Mouse (Mus musculus) forebrain, postnatal 0 days (tissue): Measurements from ENCODE around the gene Nbea. TPM values are rescaled to one million over a fixed set of nuclear protein-coding genes. Genes with fewer than 3 reads are reported as not detected.
A peak's percentile ranks its signal among the peaks of the same experiment; 100 is the strongest.

Experiments used
- ATAC-seq: fragments of 200-750 bp; cut with Nextera tagmentation; 2 replicates; pipeline ENCODE4 v1.8.0; 2017; ENCODE audit warnings: mild to moderate bottlenecking, moderate library complexity
- DNase-seq: peaks from one replicate; pipeline ENCODE4 v3.0.0-alpha.2; 2015
- H3K27ac ChIP-seq: fragments of 300-500 bp; sonication (generic); 2 replicates; pipeline ENCODE4 v1.5.1; 2014; ENCODE audit warnings: low read depth, mild to moderate bottlenecking, antibody characterized with exemption, low read length, moderate library complexity, mixed read lengths
- H3K27me3 ChIP-seq: fragments of 300-500 bp; sonication (generic); 2 replicates; pipeline ENCODE4 v1.6.1; 2014; ENCODE audit warnings: mild to moderate bottlenecking, low read length, mixed read lengths; ENCODE audit not compliant: insufficient read depth
- H3K36me3 ChIP-seq: fragments of 300-500 bp; sonication (generic); 2 replicates; pipeline ENCODE4 v1.6.1; 2014; ENCODE audit warnings: mild to moderate bottlenecking, moderate library complexity; ENCODE audit not compliant: insufficient read depth
- H3K4me1 ChIP-seq: fragments of 300-500 bp; sonication (generic); 2 replicates; pipeline ENCODE4 v1.6.1; 2014; ENCODE audit warnings: antibody characterized with exemption; ENCODE audit not compliant: insufficient read depth
- H3K4me2 ChIP-seq: fragments of 300-500 bp; sonication (generic); 2 replicates; pipeline ENCODE4 v1.6.1; 2014; ENCODE audit warnings: low read depth, mild to moderate bottlenecking, moderate library complexity
- H3K4me3 ChIP-seq: fragments of 300-500 bp; sonication (generic); 2 replicates; pipeline ENCODE4 v1.5.1; 2014; ENCODE audit warnings: low read depth, low read length, mixed read lengths
- H3K9ac ChIP-seq: fragments of 300-500 bp; sonication (generic); 2 replicates; pipeline ENCODE4 v1.6.1; 2014; ENCODE audit warnings: mild to moderate bottlenecking
- H3K9me3 ChIP-seq: fragments of 300-500 bp; sonication (generic); 2 replicates; pipeline ENCODE4 v1.6.1; 2016; ENCODE audit warnings: low read length
- CTCF ChIP-seq: sonication (generic); IDR thresholded peaks from 2 replicates; pipeline ENCODE4 v1.5.1; 2016; ENCODE audit warnings: antibody characterized with exemption, control low read depth, low read depth
- WGBS: fragments of 180-500 bp; shearing (Covaris S2); extraction: QIAGEN DNeasy Blood & Tissue Kit; methylation state at CpG from one replicate; pipeline ENCODE4 v1.1.7; 2014; 5-methylcytosine and 5-hydroxymethylcytosine counted together
- polyA plus RNA-seq: library from polyadenylated mRNA; unstranded; fragments of >200 nt; fragmentation: Nextera tagmentation; extraction: Ambion mirVana; gene quantifications from 2 replicates; pipeline ENCODE4 v1.2.1, GENCODE M21; 2015
- total RNA-seq: library from RNA; depleted of rRNA; stranded (reverse); fragments of >200 nt; gene quantifications from 2 replicates; pipeline ENCODE4 v1.2.3, GENCODE M21; 2014

Nbea gene
- total and polyA plus RNA-seq, 2 experiments from 2014 or later: 42.3 to 198 TPM

- H3K9me3 ChIP-seq: no peaks in the 10 kb centered on the region
- 0 out of 2 replicates have a peak, but pooled peaks cover 9% of the 10 kb centered on the region for H3K4me1 ChIP-seq
- no peak for TF ChIP-seq CTCF
- 18% methylated on average over 5 of the region's 5 CpGs for WGBS
- no peak overlapping the region for H3K27ac ChIP-seq
- no peak overlapping the region for H3K9ac ChIP-seq
- no peaks in the 10 kb centered on the region for H3K36me3 ChIP-seq
- DNase-seq (no peak), ATAC-seq (no peak)
- no peak overlapping the region for H3K4me3 ChIP-seq
- no peak overlapping the region for H3K4me2 ChIP-seq
- H3K27me3 ChIP-seq: no peaks in the 10 kb centered on the region
Observed at GRCm38 (mm10) chr3:56097105-56097504, 86.4 kb downstream of the Nbea start.

- peak; percentile 58; the same call in 1 of the 2 replicates for ATAC-seq
- H3K27ac ChIP-seq: no peak overlapping the region
- H3K4me2 ChIP-seq: no peak overlapping the region
- H3K27me3 ChIP-seq: no peaks in the 10 kb centered on the region
- H3K9ac ChIP-seq: no peak overlapping the region
- peak; percentile 58 for DNase-seq
- H3K9me3 ChIP-seq: no peaks in the 10 kb centered on the region
- peaks cover 3% of the 10 kb centered on the region; the same call in 1 of the 2 replicates for H3K36me3 ChIP-seq
- no peaks in the 10 kb centered on the region for H3K4me1 ChIP-seq
- peak; percentile 77 for TF ChIP-seq CTCF
- 60% methylated on average over 1 of the region's 1 CpGs for WGBS
- H3K4me3 ChIP-seq: no peak overlapping the region
Observed at GRCm38 (mm10) chr3:56079015-56079612, 104.4 kb downstream of the Nbea start.

- no peaks in the 10 kb centered on the region for H3K9me3 ChIP-seq
- no peak overlapping the region for H3K9ac ChIP-seq
- H3K36me3 ChIP-seq: peaks cover 11% of the 10 kb centered on the region; the same call in 1 of the 2 replicates
- no peak overlapping the region for H3K4me3 ChIP-seq
- no peaks in the 10 kb centered on the region for H3K27me3 ChIP-seq
- no peak for TF ChIP-seq CTCF
- H3K27ac ChIP-seq: no peak overlapping the region
- no peaks in the 10 kb centered on the region for H3K4me1 ChIP-seq
- H3K4me2 ChIP-seq: no peak overlapping the region
- WGBS: 55% methylated on average over 6 of the region's 6 CpGs
- ATAC-seq (no peak), DNase-seq (peak; percentile 48)
Observed at GRCm38 (mm10) chr3:56067849-56068248, 115.7 kb downstream of the Nbea start.

- no peak overlapping the region for H3K27ac ChIP-seq
- H3K9me3 ChIP-seq: no peaks in the 10 kb centered on the region
- no peaks in the 10 kb centered on the region for H3K27me3 ChIP-seq
- H3K4me2 ChIP-seq: no peak overlapping the region
- DNase-seq: no peak
- no peak for ATAC-seq
- no peaks in the 10 kb centered on the region for H3K4me1 ChIP-seq
- WGBS: 74% methylated on average over 1 of the region's 1 CpGs
- no peak for TF ChIP-seq CTCF
- H3K9ac ChIP-seq: no peak overlapping the region
- H3K4me3 ChIP-seq: no peak overlapping the region
- peaks cover 11% of the 10 kb centered on the region; the same call in 1 of the 2 replicates for H3K36me3 ChIP-seq
Observed at GRCm38 (mm10) chr3:56066360-56067040, 117.0 kb downstream of the Nbea start.

GRCm38 (mm10) chr3:56065234-56065633 is 118.3 kb downstream of the Nbea start:
- no peaks in the 10 kb centered on the region for H3K9me3 ChIP-seq
- whole genome bisulfite sequencing: 77% methylated on average over 4 of the region's 4 CpGs
- peaks cover 11% of the 10 kb centered on the region; the same call in 1 of the 2 replicates for H3K36me3 ChIP-seq
- TF ChIP-seq CTCF: no peak
- no peak overlapping the region for H3K9ac ChIP-seq
- no peaks in the 10 kb centered on the region for H3K4me1 ChIP-seq
- no peak overlapping the region for H3K4me2 ChIP-seq
- H3K4me3 ChIP-seq: no peak overlapping the region
- ATAC-seq (no peak), DNase-seq (no peak)
- H3K27me3 ChIP-seq: no peaks in the 10 kb centered on the region
- H3K27ac ChIP-seq: no peak overlapping the region

- 82% methylated on average over 5 of the region's 5 CpGs for WGBS
- no peaks in the 10 kb centered on the region for H3K4me1 ChIP-seq
- H3K27me3 ChIP-seq: no peaks in the 10 kb centered on the region
- H3K36me3 ChIP-seq: no peaks in the 10 kb centered on the region
- no peak overlapping the region for H3K27ac ChIP-seq
- TF ChIP-seq CTCF: no peak
- no peak for ATAC-seq
- no peaks in the 10 kb centered on the region for H3K9me3 ChIP-seq
- H3K9ac ChIP-seq: no peak overlapping the region
- no peak overlapping the region for H3K4me2 ChIP-seq
- no peak overlapping the region for H3K4me3 ChIP-seq
- no peak for DNase-seq
Observed at GRCm38 (mm10) chr3:56045659-56046336, 137.7 kb downstream of the Nbea start.

- no peak for DNase-seq
Observed at GRCm38 (mm10) chr3:56043091-56043490, 140.4 kb downstream of the Nbea start.

More at GRCm38 (mm10) chr3:56043091-56043490, 140.4 kb downstream of the Nbea start:
- H3K27me3 ChIP-seq: no peaks in the 10 kb centered on the region
- no peak overlapping the region for H3K4me3 ChIP-seq
- peak; percentile 42; the same call in 1 of the 2 replicates for ATAC-seq
- 43% methylated on average over 1 of the region's 1 CpGs for WGBS
- H3K4me2 ChIP-seq: no peak overlapping the region
- H3K36me3 ChIP-seq: no peaks in the 10 kb centered on the region
- no peak overlapping the region for H3K9ac ChIP-seq
- no peaks in the 10 kb centered on the region for H3K9me3 ChIP-seq
- no peak for TF ChIP-seq CTCF
- no peaks in the 10 kb centered on the region for H3K4me1 ChIP-seq
- H3K27ac ChIP-seq: no peak overlapping the region
